Mouse (Mus musculus): ENCODE measurements around the gene U2surp.

DNA sequence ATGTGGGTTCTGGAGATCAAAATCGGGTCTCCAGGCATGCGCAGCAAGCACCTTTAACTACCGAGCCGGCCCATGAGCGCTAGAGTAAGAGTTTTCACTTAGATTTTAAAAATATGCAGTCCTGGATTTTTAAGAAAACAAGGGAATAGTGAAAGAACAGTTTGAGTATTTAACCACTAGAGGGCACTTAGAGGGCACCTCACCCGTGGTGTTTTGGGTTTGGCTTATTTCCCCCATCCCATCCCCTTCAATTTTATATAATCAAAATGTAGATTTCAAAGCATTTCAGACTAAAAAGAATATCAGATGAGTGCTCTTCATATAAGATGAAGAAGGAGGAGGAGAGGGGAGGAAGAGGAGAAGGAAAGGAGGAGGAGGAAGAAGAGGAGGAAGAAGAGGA lies 22.0 kb upstream of the U2surp start:
- TF ChIP-seq POLR2A (IDR thresholded peaks at IDR 0.05; ENCODE audit: control insufficient read depth, extremely low read depth, insufficient read depth, low read length, poor library complexity) (no peak), CTCF (IDR thresholded peaks at IDR 0.05; ENCODE audit: borderline replicate concordance, control insufficient read depth, extremely low read depth, insufficient read depth, low read length, poor library complexity) (no peak)

Data from thymus, adult 2 months (tissue).